Mouse (Mus musculus) forebrain, embryonic 14.5 days (tissue): Measurements from ENCODE around the gene Gm10226. TPM values are rescaled to one million over a fixed set of nuclear protein-coding genes. Genes with fewer than 3 reads are reported as not detected.
"Not testable (repeated sequence)": the region's sequence is repeated elsewhere in the genome, so short reads cannot be mapped to it uniquely, and the experiment has no call there.

Experiments
- ATAC-seq: fragments of 200-750 bp; cut with Nextera tagmentation; 2 replicates; pipeline ENCODE4 v1.8.0; 2017; ENCODE audit warnings: mild to moderate bottlenecking, moderate library complexity
- DNase-seq: peaks from one replicate; pipeline ENCODE4 v3.0.0-alpha.2; 2015; ENCODE audit warnings: low spot score
- H3K27ac ChIP-seq: fragments of 300-500 bp; sonication (generic); 2 replicates; pipeline ENCODE4 v1.5.1; 2014; ENCODE audit warnings: low read depth, mild to moderate bottlenecking, control low read depth, low read length, moderate library complexity
- H3K27me3 ChIP-seq: fragments of 300-500 bp; sonication (generic); replicated peaks from 2 replicates; pipeline ENCODE4 v1.6.1; 2014; ENCODE audit warnings: low read length, control low read depth, mixed read lengths; ENCODE audit not compliant: control insufficient read depth, insufficient read depth
- H3K36me3 ChIP-seq: fragments of 300-500 bp; sonication (generic); 2 replicates; pipeline ENCODE4 v1.6.1; 2014; ENCODE audit warnings: low read length, control low read depth; ENCODE audit not compliant: control insufficient read depth, insufficient read depth
- H3K4me1 ChIP-seq: fragments of 300-500 bp; sonication (generic); 2 replicates; pipeline ENCODE4 v1.6.1; 2014; ENCODE audit warnings: antibody characterized with exemption, low read length, control low read depth; ENCODE audit not compliant: control insufficient read depth, insufficient read depth
- H3K4me2 ChIP-seq: fragments of 300-500 bp; sonication (generic); 2 replicates; pipeline ENCODE4 v1.6.1; 2014; ENCODE audit warnings: mild to moderate bottlenecking, control low read depth, low read length
- H3K4me3 ChIP-seq: fragments of 300-500 bp; sonication (generic); 2 replicates; pipeline ENCODE4 v1.5.1; 2014; ENCODE audit warnings: low read depth, low read length, control low read depth
- H3K9ac ChIP-seq: fragments of 300-500 bp; sonication (generic); 2 replicates; pipeline ENCODE4 v1.6.1; 2014; ENCODE audit warnings: mild to moderate bottlenecking, low read length, control low read depth, moderate library complexity
- H3K9me3 ChIP-seq: fragments of 300-500 bp; sonication (generic); replicated peaks from 2 replicates; pipeline ENCODE4 v1.6.1; 2016; ENCODE audit warnings: low read length, control low read depth, mixed read lengths; ENCODE audit not compliant: control insufficient read depth
- WGBS: fragments of 180-500 bp; shearing (Covaris S2); extraction: QIAGEN DNeasy Blood & Tissue Kit; methylation state at CpG from one replicate; pipeline ENCODE4 v1.1.7; 2014; 5-methylcytosine and 5-hydroxymethylcytosine counted together
- polyA plus RNA-seq: library from polyadenylated mRNA; unstranded; fragments of >200 nt; fragmentation: Nextera tagmentation; extraction: Ambion mirVana; gene quantifications from 2 replicates; pipeline ENCODE4 v1.2.1, GENCODE M21; 2014

The Gm10226 gene
- polyA plus RNA-seq = 22.1 and 23.7 TPM in 2 replicates

- DNase-seq = no peak
- Histone ChIP-seq H3K4me3 (no peak within 1 kb of the TSS), H3K4me1 (no peaks in the 10 kb centered on the region), H3K9ac (no peak within 1 kb of the TSS), H3K27ac (no peak within 1 kb of the TSS), H3K27me3 (no peaks in the 10 kb centered on the region), H3K9me3 (no peaks in the 10 kb centered on the region), H3K4me2 (no peak within 1 kb of the TSS), H3K36me3 (peaks cover 18% of the 10 kb centered on the region)
- 91% methylated on average over 3 of the region's 3 CpGs for WGBS
- no peak for ATAC-seq
These were observed at the start of gene Gm10226 for GRCm38 (mm10) chr17:21691560-21691959. Gene Gm10226 (plus strand): TSS chr17:21691860.

GRCm38 (mm10) chr17:21648791-21649190, 42.9 kb upstream of the Gm10226 start:
- no peak overlapping the region for H3K4me2 ChIP-seq
- 74% methylated on average over 3 of the region's 3 CpGs for WGBS

DNA sequence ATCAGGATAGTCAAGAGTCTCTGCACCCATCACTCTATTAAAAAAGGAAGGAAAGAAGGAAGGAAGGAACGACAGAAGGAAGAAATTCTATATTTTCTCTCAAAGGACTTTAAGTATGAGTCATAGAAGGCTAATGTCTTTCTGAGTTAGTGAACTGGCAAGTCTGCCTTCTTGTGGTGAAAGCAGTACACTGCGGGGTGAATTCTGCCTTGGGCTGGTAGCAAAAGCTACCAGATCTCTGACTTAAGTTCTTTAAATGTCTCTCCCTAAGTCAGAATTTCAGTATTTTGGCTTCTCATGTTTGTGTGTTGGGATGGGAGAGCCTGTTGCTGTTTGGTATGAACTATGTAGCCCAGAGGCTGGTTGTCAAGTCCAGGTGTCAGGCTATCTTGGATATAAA, 41.7 kb upstream of the Gm10226 start:
- no peaks in the 10 kb centered on the region for H3K9me3 ChIP-seq
- H3K4me1 ChIP-seq = no peaks in the 10 kb centered on the region
- DNase-seq = peak; percentile 48
- H3K36me3 ChIP-seq = no peaks in the 10 kb centered on the region
- peak overlapping the region; percentile 40 for H3K4me3 ChIP-seq
- H3K27ac ChIP-seq = peak overlapping the region; percentile 62; the same call in 1 of the 2 replicates
- WGBS = 33% methylated on average over 2 of the region's 2 CpGs
- ATAC-seq = peak; percentile 47
- peak overlapping the region; percentile 45 for H3K4me2 ChIP-seq
- H3K9ac ChIP-seq = no peak overlapping the region
- no peaks in the 10 kb centered on the region for H3K27me3 ChIP-seq

More at GRCm38 (mm10) chr17:21648791-21649190, 42.9 kb upstream of the Gm10226 start:
- DNase-seq = no peak
- H3K4me1 ChIP-seq = no peaks in the 10 kb centered on the region
- no peak overlapping the region for H3K27ac ChIP-seq
- no peaks in the 10 kb centered on the region for H3K9me3 ChIP-seq
- no peaks in the 10 kb centered on the region for H3K36me3 ChIP-seq
- no peak overlapping the region for H3K4me3 ChIP-seq
- ATAC-seq = no peak
- H3K9ac ChIP-seq = no peak overlapping the region
- no peaks in the 10 kb centered on the region for H3K27me3 ChIP-seq

DNA sequence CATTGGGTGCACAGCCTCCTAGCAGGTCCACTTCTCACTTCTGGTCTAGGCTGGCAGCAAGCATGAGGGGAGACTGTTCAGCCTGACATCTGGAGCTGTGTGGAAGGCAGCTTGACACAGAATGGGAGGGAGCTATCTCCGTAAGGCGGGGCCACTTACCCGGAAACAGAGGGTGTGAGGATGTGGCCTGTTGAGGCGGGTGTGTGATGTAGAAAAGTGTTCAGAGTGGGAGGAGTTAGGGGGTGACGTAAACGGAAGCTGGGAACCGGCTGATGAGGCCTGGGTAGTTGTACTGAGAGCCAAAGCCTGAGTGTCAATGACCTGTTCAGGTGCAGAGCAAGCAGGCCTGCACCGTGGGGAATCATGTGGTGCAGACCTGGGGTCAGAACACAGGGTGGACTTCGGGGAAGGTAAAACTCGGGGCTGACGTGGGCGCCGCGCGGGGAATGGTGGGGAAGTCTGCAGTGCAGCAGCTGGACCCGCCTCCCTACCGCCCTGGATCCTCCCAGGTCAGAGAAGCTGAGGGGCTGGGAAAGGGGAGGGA, 41.2 kb upstream of the Gm10226 start, which contains the start of gene Zfp983:
Zfp983 (plus strand) TSS at position 261 of the 544 bp plus-strand sequence.
- peak within 1 kb of the TSS; percentile 54 for H3K9ac ChIP-seq
- not testable (repeated sequence) for H3K36me3 ChIP-seq, H3K4me1 ChIP-seq, H3K27me3 ChIP-seq, H3K9me3 ChIP-seq
- peak within 1 kb of the TSS; percentile 45 for H3K4me2 ChIP-seq
- DNase-seq = peak; percentile 91
- peak within 1 kb of the TSS; percentile 40 for H3K4me3 ChIP-seq
- ATAC-seq = peak; percentile 98
- H3K27ac ChIP-seq = peak within 1 kb of the TSS; percentile 62; the same call in 1 of the 2 replicates
- WGBS = 1% methylated on average over 17 of the region's 17 CpGs

DNA sequence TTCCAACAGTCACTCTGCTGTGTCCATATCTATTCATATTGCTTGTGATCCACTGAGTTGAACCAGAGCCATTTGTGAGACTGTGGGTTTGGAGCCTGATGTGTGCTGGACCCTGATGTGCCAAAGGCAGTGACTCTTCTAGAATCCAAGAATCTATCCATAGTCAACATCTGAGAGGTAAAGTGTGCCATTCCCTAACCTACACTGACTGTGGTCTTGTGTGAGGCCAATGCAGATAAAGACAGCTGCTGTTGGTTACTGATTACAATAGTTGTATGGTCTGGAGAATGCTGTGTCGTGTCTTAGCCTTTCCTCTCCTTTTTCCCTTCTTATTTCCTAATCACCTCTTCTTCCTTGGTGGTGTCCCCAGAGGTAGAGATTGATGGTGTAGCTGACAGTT, 12.8 kb upstream of the Gm10226 start:
- H3K4me3 ChIP-seq, DNase-seq, H3K9me3 ChIP-seq, H3K4me2 ChIP-seq, H3K4me1 ChIP-seq, ATAC-seq, H3K9ac ChIP-seq, H3K36me3 ChIP-seq, H3K27me3 ChIP-seq, H3K27ac ChIP-seq: not testable (repeated sequence)
- 42% methylated on average over 1 of the region's 1 CpGs for WGBS

GRCm38 (mm10) chr17:21679273-21680018, 12.2 kb upstream of the Gm10226 start:
- Histone ChIP-seq H3K4me1 (no peaks in the 10 kb centered on the region), H3K9me3 (no peaks in the 10 kb centered on the region), H3K9ac (peak overlapping the region; percentile 53), H3K36me3 (no peaks in the 10 kb centered on the region), H3K27ac (peak overlapping the region; percentile 58; the same call in 1 of the 2 replicates), H3K27me3 (no peaks in the 10 kb centered on the region), H3K4me3 (peak overlapping the region; percentile 38), H3K4me2 (peak overlapping the region; percentile 48)
- DNase-seq (peak; percentile 92), ATAC-seq (peak; percentile 98)
- WGBS = 5% methylated on average over 9 of the region's 9 CpGs

GRCm38 (mm10) chr17:21680019-21680376, 11.7 kb upstream of the Gm10226 start:
- ATAC-seq = peak; percentile 86
- Histone ChIP-seq H3K4me3 (peak overlapping the region; percentile 38), H3K9ac (peak overlapping the region; percentile 53), H3K27ac (peak overlapping the region; percentile 21; the same call in 1 of the 2 replicates), H3K4me2 (peak overlapping the region; percentile 48)
- H3K9me3 ChIP-seq, DNase-seq, H3K36me3 ChIP-seq, H3K27me3 ChIP-seq, H3K4me1 ChIP-seq: not testable (repeated sequence)
- under 1% methylated on average over 10 of the region's 10 CpGs for WGBS

DNA sequence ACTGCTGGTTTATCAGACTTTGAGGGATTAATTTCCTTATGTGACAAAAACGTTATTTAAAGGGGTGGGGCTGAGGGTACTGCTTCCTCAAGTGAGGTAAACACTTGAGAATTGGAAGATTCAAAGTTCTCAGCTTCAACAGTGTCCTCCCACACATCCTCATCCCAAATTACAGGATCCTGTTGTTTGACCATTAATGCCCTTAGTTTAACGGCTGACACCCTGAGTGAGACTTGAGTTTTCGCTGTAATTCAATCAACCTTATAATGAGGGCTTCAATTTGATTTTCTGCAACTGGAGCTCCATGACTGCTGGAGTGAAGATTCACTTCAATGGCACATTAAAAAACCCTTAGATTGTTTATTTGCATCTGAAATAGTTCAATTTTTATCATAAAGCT, 1.7 kb downstream of the Gm10226 start:
- no peak for DNase-seq
- Histone ChIP-seq H3K9me3 (no peaks in the 10 kb centered on the region), H3K27ac (no peak overlapping the region), H3K4me2 (no peak overlapping the region), H3K4me1 (no peaks in the 10 kb centered on the region), H3K9ac (no peak overlapping the region), H3K4me3 (no peak overlapping the region), H3K36me3 (peaks cover 15% of the 10 kb centered on the region), H3K27me3 (no peaks in the 10 kb centered on the region)
- 82% methylated on average over 3 of the region's 3 CpGs for WGBS
- no peak for ATAC-seq

- Histone ChIP-seq H3K9ac (no peak overlapping the region), H3K4me2 (no peak overlapping the region), H3K27me3 (no peaks in the 10 kb centered on the region), H3K4me1 (no peaks in the 10 kb centered on the region), H3K4me3 (no peak overlapping the region), H3K27ac (no peak overlapping the region), H3K9me3 (no peaks in the 10 kb centered on the region), H3K36me3 (peaks cover 8% of the 10 kb centered on the region; the same call in 1 of the 2 replicates)
- DNase-seq (no peak), ATAC-seq (no peak)
These were observed 4.4 kb downstream of the Gm10226 start for GRCm38 (mm10) chr17:21696073-21696472.
